Mouse (Mus musculus) bone marrow macrophage, adult 2 months (primary cell): ENCODE data around the gene Gm47791. TPM values are rescaled to one million over a fixed set of nuclear protein-coding genes. Genes with fewer than 3 reads are reported as not detected.

Experiments used
- H3K27ac ChIP-seq: 2 replicates; pipeline ENCODE4 v1.5.1; 2012; ENCODE audit warnings: low read depth, low read length; ENCODE audit not compliant: insufficient read depth
- H3K4me1 ChIP-seq: 2 replicates; pipeline ENCODE4 v1.6.1; 2012; ENCODE audit warnings: low read length; ENCODE audit not compliant: control insufficient read depth, insufficient read depth
- H3K4me3 ChIP-seq: 2 replicates; pipeline ENCODE4 v1.5.1; 2012; ENCODE audit warnings: mild to moderate bottlenecking, low read length, moderate library complexity; ENCODE audit not compliant: insufficient read depth
- CTCF ChIP-seq: IDR thresholded peaks from 2 replicates; pipeline ENCODE4 v1.5.1; 2012; ENCODE audit warnings: low read depth, mild to moderate bottlenecking, low read length, moderate library complexity
- POLR2A ChIP-seq: IDR thresholded peaks from 2 replicates; pipeline ENCODE4 v1.6.1; 2012; ENCODE audit warnings: mild to moderate bottlenecking, low read depth, low read length, borderline replicate concordance
- polyA plus RNA-seq: library from polyadenylated mRNA; stranded (reverse); fragments of >200 nt; gene quantifications from 2 replicates; pipeline ENCODE4 v1.2.4, GENCODE M21; 2012; ENCODE audit not compliant: missing spikeins, insufficient read depth, insufficient read length

The Gm47791 gene
- not detected in 2 replicates for polyA plus RNA-seq

- TF ChIP-seq CTCF (no peak), POLR2A (no peak)
- Histone ChIP-seq H3K27ac (no peak within 1 kb of the TSS), H3K4me3 (no peak within 1 kb of the TSS), H3K4me1 (no peaks in the 10 kb centered on the region)
These were observed at the start of gene Gm47791 for GRCm38 (mm10) chr1:82771022-82771586. Gene Gm47791, minus strand, starts transcription at chr1:82771243.

DNA sequence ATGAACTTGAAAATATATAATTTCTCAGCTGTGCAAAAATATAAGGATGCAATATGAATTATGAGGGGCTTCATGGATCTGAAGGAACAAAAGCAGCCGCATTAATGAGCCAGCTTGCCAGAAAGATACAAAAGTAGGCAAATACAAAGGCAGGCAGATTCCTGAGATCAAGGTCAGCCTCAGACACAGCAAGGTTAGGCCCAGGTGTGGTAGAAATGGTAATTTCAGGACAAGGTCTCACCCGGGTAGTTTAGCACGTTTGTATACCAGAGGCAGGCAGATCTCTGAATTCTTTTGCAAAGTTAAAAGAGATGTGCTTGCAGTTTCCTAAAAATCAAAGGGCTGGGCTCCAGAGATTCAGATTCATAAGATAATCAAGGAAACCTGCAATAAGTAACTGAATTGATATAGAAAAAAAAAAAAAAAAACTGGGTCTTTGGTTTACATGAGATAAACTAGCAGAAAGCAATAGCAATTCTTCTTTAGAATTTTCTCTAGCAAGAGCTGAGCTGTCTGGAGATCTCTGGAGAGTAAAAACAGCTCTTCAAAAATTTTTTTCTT is 49.7 kb upstream of the Gm47791 start:
- no peak for TF ChIP-seq CTCF
- TF ChIP-seq POLR2A: no peak
- no peak overlapping the region for H3K4me3 ChIP-seq
- peaks cover 8% of the 10 kb centered on the region for H3K4me1 ChIP-seq
- H3K27ac ChIP-seq: no peak overlapping the region

DNA sequence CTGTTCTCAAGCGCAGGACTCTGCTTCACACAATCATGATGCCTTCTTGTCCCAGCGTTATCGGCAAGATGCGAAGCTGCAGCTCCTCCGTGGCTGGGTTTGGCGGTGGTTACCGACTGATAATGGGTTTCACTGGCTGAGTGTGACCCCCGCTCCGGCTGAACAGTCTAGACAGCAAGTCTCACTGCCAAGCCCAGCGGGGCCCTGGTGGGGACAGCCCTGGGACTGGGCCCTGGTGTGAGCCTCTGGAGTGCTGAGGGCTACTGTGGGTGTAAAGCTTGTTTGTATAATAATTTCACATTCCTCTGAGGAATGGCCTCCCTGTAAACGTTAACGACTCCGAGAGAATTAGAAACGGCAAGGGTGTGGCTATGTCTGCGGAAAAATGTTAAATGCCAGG is 49.1 kb upstream of the Gm47791 start:
- no peak overlapping the region for H3K4me3 ChIP-seq
- TF ChIP-seq POLR2A (no peak), CTCF (no peak)
- no peak overlapping the region for H3K27ac ChIP-seq
- H3K4me1 ChIP-seq: peaks cover 9% of the 10 kb centered on the region

DNA sequence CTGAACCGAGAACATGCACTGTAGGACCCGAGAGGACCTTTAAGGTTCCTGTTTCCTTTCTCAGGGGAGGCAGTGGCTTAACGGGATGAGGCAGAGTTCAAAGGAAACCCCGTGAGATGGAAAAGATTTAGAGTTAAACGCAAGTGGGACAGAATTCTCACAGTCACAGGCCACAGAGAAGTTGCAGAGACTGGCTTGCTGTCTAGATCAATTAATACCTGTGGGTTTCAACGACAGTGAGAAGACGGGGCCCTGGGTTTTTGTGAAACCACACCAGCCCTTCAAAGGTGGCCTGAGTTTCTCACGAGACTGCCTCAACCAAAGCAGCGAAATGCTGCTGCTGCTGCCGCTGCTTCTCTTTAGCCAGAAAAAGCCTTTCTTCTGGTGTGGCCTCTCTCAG is 48.3 kb upstream of the Gm47791 start:
- no peak overlapping the region for H3K4me3 ChIP-seq
- TF ChIP-seq POLR2A: no peak
- TF ChIP-seq CTCF: no peak
- peaks cover 11% of the 10 kb centered on the region for H3K4me1 ChIP-seq
- no peak overlapping the region for H3K27ac ChIP-seq

DNA sequence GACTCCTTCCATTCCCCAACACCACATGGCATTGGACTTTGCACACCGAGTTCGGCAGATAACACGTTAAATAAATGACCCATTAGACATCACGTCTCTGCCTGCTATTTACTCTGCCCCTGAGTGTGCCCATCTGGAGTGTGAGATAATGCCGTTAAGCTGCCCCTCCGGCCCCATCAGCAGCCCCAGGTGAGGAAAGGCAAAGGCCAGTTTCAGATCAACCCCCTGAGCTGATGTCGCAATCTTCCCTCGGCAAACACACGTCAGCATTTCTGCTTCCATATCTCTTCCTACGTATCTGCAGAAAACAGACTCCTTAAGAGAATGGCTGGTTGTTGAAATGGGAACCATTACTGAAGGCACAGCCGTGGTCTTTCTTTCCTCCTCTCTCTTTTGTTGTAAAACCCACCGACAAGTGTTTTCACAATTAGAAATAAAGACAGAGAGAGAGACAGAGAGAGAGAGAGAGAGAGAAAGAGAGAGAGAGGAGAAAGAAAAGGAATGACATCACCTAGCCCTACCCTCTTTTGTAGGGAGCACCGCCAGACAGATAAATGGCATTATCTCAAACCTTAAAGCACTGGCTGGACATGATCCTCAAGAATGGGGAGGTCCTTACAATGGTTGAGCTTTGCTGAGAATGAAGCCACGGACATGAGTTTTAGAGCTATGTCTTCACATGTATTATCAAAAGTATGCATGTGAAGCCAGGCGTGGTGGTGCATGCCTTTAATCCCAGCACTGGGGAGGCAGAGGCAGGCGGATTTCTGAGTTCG is 45.1 kb upstream of the Gm47791 start:
- Histone ChIP-seq H3K27ac (no peak overlapping the region), H3K4me1 (peaks cover 11% of the 10 kb centered on the region), H3K4me3 (no peak overlapping the region)
- TF ChIP-seq CTCF (no peak), POLR2A (no peak)

- peaks cover 11% of the 10 kb centered on the region for H3K4me1 ChIP-seq
- no peak overlapping the region for H3K27ac ChIP-seq
- H3K4me3 ChIP-seq: no peak overlapping the region
- no peak for TF ChIP-seq POLR2A
These were observed 40.7 kb upstream of the Gm47791 start for GRCm38 (mm10) chr1:82811766-82812165.

DNA sequence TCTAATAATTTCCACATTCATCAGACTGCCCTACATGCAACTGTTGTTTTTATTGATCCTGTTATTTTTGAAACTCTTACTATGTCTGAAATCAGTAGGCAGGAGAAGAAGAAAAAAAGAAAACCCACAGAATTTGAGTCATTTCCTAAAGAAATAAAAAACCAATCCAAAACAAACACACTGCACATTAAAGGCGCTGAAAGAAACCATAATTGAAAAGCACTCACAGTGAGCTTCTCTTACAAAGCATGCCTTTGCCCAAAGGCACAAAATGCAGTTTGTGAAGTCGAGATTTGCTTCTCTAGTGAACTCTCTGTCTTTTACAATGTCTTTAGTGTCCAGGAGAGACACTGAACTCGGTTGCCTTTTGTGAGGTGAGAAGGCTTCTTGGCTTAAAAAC is 37.5 kb upstream of the Gm47791 start:
- no peak overlapping the region for H3K4me3 ChIP-seq
- H3K27ac ChIP-seq: no peak overlapping the region
- 0 out of 2 replicates have a peak, but pooled peaks cover 2% of the 10 kb centered on the region for H3K4me1 ChIP-seq
- TF ChIP-seq CTCF (no peak), POLR2A (no peak)

GRCm38 (mm10) chr1:82807206-82807605 is 36.2 kb upstream of the Gm47791 start:
- Histone ChIP-seq H3K27ac (no peak overlapping the region), H3K4me1 (0 out of 2 replicates have a peak, but pooled peaks cover 2% of the 10 kb centered on the region), H3K4me3 (no peak overlapping the region)
- TF ChIP-seq POLR2A: no peak
- no peak for TF ChIP-seq CTCF

DNA sequence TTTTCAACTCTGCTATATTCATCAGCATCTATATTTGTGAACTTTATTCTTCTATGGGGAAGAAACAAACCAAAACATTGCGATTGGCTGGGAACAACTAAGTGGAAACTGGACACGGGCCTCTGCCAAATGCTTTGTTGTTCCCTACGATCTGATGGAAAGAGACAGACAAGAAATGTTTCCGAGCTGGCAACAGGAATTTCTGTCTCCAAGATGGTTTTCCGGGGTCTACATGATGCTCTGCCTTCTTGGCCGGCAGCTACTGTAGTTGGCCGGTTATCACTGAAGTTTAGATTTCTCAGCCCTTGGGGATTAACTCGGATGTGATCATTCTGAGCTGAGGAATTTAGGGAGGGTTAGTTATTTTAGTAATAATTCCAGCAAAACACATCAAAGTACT is 35.3 kb upstream of the Gm47791 start:
- H3K27ac ChIP-seq: no peak overlapping the region
- no peak for TF ChIP-seq POLR2A
- no peak for TF ChIP-seq CTCF
- H3K4me3 ChIP-seq: no peak overlapping the region
- peaks cover 6% of the 10 kb centered on the region for H3K4me1 ChIP-seq

DNA sequence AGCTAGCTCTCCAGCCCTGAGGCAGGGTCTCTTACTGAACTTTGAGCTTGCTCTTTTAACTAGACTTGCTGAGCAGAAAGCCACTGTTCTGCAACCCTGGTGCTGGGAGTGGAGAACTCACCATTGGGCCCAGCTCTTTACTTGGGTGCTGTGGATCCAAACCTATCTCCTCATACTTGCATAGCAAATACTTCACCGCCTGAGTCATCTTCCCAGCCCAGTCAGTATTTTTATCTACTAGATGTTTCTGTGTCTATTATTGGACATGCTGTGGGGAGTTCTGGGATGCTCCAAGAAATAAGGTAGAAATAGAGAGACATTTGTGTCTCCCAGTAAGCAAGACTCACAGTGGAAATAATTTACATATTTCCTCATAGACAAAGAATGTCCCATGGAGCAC is 33.0 kb upstream of the Gm47791 start:
- no peak overlapping the region for H3K4me3 ChIP-seq
- H3K27ac ChIP-seq: no peak overlapping the region
- TF ChIP-seq POLR2A (no peak), CTCF (no peak)
- peaks cover 22% of the 10 kb centered on the region for H3K4me1 ChIP-seq
